In genomic region chr7:107209204-107209860, GRCm38 (mm10) we compare ENCODE assay signal across 9 mouse cellular contexts. TPM values are rescaled to one million over a fixed set of nuclear protein-coding genes. Genes with fewer than 3 reads are reported as not detected.
DNase-seq lines count a peak whose midpoint lies in the region; ATAC-seq and TF ChIP-seq lines count a peak whose summit lies in the region.
"Had no signal": no experiment of that assay in that cellular context is flagged by ENCODE, and none has a peak within 500 bp of the region (broad histone marks: within the 10 kb centered on the region; RNA-seq: fewer than 3 reads in every experiment).

Gene Rbmxl2 (plus strand): TSS chr7:107209445.

- H3K36me3 ChIP-seq in G1E (replicated peaks): no peaks in the 10 kb centered on the region
- no peaks in the 10 kb centered on the region for H3K36me3 ChIP-seq in hindbrain, embryonic 12.5 days
- H3K36me3 ChIP-seq in midbrain, embryonic 13.5 days: no peaks in the 10 kb centered on the region

- peaks cover 15% of the 10 kb centered on the region for H3K9me3 ChIP-seq in G1E (replicated peaks)
- peaks cover 16% of the 10 kb centered on the region; the same call in 1 of the 2 replicates for H3K9me3 ChIP-seq in hindbrain, embryonic 12.5 days (replicated peaks)
- H3K9me3 ChIP-seq in midbrain, embryonic 13.5 days: peaks cover 15% of the 10 kb centered on the region

- no peaks in the 10 kb centered on the region for H3K27me3 ChIP-seq in G1E (ENCODE audit: insufficient read depth, low read length)
- peaks cover 37% of the 10 kb centered on the region for H3K27me3 ChIP-seq in hindbrain, embryonic 12.5 days
- H3K27me3 ChIP-seq in midbrain, embryonic 13.5 days: peaks cover 31% of the 10 kb centered on the region

- TF ChIP-seq CTCF in G1E (IDR thresholded peaks at IDR 0.05; ENCODE audit: low read depth, low read length): no peak

- ATAC-seq in G1E (ENCODE audit: extremely low read depth, insufficient number of reproducible peaks, low FRiP score, poor library complexity, severe bottlenecking): no peak
- no peak for ATAC-seq in hindbrain, embryonic 12.5 days (ENCODE audit: low FRiP score)
- peak; percentile 34; the same call in 1 of the 2 replicates for ATAC-seq in midbrain, embryonic 13.5 days

- intact Hi-C loops in gastrocnemius, postnatal 36 days (cut with DNase I): no loop called here

- H3K4me1 ChIP-seq in G1E (ENCODE audit: insufficient read depth, low read depth, low read length): no peaks in the 10 kb centered on the region
- H3K4me1 ChIP-seq in hindbrain, embryonic 12.5 days: no peaks in the 10 kb centered on the region
- H3K4me1 ChIP-seq in midbrain, embryonic 13.5 days (replicated peaks): no peaks in the 10 kb centered on the region

- H3K27ac ChIP-seq in hindbrain, embryonic 12.5 days: no peak within 1 kb of the TSS
- H3K27ac ChIP-seq in midbrain, embryonic 13.5 days: no peak within 1 kb of the TSS

- H3K4me3 ChIP-seq in G1E (ENCODE audit: low read depth, low read length): peak within 1 kb of the TSS; percentile 15; the same call in 1 of the 2 replicates
- H3K4me3 ChIP-seq in hindbrain, embryonic 12.5 days: peak within 1 kb of the TSS; percentile 25
- H3K4me3 ChIP-seq in midbrain, embryonic 13.5 days (replicated peaks): peak within 1 kb of the TSS; percentile 32

- DNase-seq in gastrocnemius, postnatal 10 days: peak; percentile 6
- DNase-seq in gastrocnemius, postnatal 36 days: no peak
- no peak for DNase-seq in G1E (ENCODE audit: low spot score)
- no peak for DNase-seq in cerebellum, postnatal 4 days (ENCODE audit: low spot score in 2 of 2)
- no peak for DNase-seq in B cell, adult 2 months
- no peak for DNase-seq in layer of hippocampus, adult 9-11 months

- 37% methylated on average over 70 of the region's 70 CpGs for WGBS in hindbrain, embryonic 12.5 days
- WGBS in midbrain, embryonic 13.5 days: 45% methylated on average over 64 of the region's 70 CpGs

- H3K4me2 ChIP-seq in hindbrain, embryonic 12.5 days (replicated peaks): peak within 1 kb of the TSS; percentile 16
- peak within 1 kb of the TSS; percentile 29 for H3K4me2 ChIP-seq in midbrain, embryonic 13.5 days (replicated peaks)

- H3K9ac ChIP-seq in hindbrain, embryonic 12.5 days: no peak within 1 kb of the TSS
- no peak within 1 kb of the TSS for H3K9ac ChIP-seq in midbrain, embryonic 13.5 days (replicated peaks)

RNA-seq across cellular contexts. Expression of gene Rbmxl2, which starts in this region (rescaled TPM):
- total RNA-seq in gastrocnemius, postnatal 10 days (2021): not detected
- not detected for total RNA-seq in gastrocnemius, postnatal 36 days (2021)
- total RNA-seq in G1E (2014; fragmentation: Nextera tagmentation) (not detected in 2 replicates), G1E (2017) (not detected in 2 replicates)
- polyA plus RNA-seq in G1E (2012): not detected in 2 replicates
- not detected in 2 replicates for polyA plus RNA-seq in hindbrain, embryonic 12.5 days (2016; fragmentation: Nextera tagmentation; extraction: Ambion mirVana)
- polyA plus RNA-seq in midbrain, embryonic 13.5 days (2015; fragmentation: Nextera tagmentation; extraction: Ambion mirVana): not detected in 2 replicates
- polyA plus RNA-seq: brain, embryonic 14.5 days had no signal

Comparison
In these comparisons a context has a peak if more than half of its experiments do, and no peak if none do; other contexts are left out.
1. Peak in DNase-seq in gastrocnemius, postnatal 10 days; RNA of the gene not detected or under 1 TPM.
2. Peak in ATAC-seq, H3K4me3 ChIP-seq and H3K4me2 ChIP-seq in midbrain, embryonic 13.5 days; RNA of the gene not detected or under 1 TPM.